Mouse (Mus musculus): ENCODE measurements around the gene Rps17. TPM values are rescaled to one million over a fixed set of nuclear protein-coding genes. Genes with fewer than 3 reads are reported as not detected.

Gene Rps17
- total RNA-seq, 2 experiments from 2014 or later = 554 to 595 TPM

DNA sequence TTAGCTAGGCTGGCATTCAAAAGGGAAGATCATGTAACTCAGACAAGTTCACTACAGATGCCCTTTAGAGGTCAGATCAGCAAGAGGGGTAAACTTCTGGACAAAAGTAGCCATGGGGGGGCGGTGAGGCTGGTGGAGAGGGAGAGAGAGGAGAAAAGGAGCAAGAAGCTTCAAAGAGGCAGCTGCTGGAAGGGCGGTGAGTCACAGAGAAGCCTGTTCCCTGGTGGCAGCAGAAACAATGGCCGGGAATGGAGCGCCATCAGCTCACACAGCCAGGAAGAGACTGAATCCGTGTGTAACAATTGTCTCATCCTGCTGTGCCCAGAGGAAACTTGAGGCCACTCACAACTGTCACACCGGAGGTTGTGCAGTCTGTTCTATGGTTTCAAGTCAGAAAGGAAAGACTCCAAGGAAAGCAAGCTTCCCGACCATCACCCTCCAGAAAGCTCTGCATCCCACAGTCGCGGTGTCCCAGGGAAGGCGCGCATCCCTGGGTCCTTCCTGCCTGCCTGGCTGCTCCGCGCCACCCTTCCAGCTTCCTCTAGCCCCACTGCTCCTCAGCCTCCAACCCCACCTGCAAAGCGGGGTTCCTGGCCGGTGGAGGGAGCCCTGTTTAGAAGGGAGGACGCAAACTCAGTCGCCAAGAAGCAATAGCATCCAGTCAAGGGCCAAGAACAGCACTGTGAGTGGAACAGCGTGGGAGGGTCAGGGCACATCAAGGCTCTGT is 9.2 kb downstream of the Rps17 start:
- no peak for DNase-seq (ENCODE audit: low spot score in 2 of 2)

DNA sequence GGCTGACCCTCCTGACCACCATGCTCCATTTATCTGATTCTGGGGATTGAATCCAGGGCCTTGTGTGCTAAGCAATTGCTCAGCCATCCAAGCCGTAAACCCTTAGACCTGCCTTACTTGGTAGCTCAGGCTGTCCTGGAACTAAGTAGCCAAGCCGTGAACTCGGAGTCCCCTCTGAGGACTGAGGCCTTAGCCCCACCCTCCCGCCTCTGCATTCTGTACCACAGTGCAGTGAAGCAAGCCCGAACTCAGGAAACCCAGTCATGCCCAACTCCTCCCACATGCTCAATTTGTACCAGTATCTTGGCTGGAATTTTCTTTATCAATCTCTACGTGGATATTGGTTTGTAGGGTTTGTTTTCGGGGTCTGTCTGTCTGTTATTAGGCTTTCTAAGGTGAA is 13.2 kb downstream of the Rps17 start:
- no peak for DNase-seq (ENCODE audit: low spot score in 2 of 2)

DNA sequence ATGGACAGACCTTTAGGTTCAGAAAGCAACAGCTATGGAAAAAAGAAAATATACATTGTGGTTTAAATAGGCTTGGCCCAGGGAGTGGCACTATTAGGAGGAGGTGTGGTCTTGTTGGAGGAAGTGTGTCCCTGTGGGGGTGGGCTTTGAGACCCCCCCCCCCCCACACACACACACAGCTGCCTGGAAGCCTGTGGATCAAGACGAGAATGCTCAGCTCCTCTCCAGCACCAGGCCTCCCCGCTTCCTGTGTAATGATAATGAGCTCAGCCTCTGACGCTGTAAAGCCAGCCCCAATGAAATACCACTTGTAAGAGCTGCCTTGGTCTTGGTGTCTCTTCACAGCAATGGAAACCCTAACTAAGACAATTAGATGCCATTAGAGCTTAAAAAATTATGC is 14.3 kb downstream of the Rps17 start:
- DNase-seq (ENCODE audit: low spot score in 2 of 2) = no peak

DNA sequence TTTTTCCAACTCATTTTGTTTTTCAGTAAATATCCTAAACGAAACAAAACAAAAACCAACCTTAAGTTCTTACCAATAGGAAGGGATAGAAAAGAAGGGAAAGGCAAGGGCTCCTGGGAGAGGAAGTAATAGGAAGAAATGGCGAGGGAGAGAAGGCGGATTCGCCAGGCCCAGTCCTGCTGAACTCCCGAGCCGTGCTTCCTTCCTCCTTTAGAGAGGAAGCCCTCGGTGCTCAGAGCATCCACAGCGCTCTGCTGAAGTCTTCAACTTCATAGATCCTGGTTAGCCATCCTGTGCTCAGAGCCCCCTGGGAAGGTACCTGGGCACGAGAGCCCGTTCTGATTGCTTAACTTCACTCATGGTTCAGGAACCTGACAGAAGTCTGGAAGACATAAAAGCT is 17.4 kb downstream of the Rps17 start:
- DNase-seq (ENCODE audit: low spot score in 2 of 2) = no peak

DNA sequence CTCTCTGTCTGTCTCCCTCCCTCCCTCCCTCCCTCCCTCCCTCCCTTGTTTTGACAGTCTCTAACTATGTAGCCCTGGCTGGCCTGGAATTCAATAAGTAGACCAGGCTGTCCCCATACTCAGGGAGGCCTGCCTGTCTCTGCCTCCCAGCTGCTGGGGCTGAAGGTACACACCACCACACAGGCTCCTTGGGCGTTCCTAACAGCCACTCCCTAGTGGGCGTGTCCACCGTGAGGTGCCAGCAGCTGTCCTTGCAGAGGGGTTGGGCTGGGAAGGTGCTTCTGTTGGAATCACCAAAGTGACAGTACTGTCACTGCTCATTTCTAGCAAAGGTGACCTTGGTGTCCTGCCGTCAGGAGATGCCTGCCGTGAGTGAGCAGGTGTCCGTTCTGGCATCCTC is 18.2 kb downstream of the Rps17 start:
- no peak for DNase-seq (ENCODE audit: low spot score in 2 of 2)

DNA sequence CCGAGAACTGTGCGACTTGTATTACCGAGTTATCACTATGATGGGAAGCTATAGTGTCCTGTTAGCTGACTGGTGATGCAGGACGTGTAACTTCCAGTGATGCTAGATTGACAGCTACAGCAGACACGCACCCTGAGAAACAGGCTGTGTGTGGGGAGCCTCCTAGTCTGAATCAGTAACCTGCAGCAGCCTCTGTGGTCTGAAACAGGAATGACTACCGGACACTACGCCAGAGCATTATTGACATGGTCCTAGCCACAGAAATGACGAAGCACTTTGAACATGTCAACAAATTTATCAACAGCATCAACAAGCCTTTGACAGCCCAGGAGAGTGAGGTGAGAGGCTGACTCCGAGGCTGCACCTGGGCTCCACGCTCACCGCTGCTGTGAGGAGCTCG is 19.0 kb downstream of the Rps17 start:
- DNase-seq (ENCODE audit: low spot score in 2 of 2) = no peak

DNA sequence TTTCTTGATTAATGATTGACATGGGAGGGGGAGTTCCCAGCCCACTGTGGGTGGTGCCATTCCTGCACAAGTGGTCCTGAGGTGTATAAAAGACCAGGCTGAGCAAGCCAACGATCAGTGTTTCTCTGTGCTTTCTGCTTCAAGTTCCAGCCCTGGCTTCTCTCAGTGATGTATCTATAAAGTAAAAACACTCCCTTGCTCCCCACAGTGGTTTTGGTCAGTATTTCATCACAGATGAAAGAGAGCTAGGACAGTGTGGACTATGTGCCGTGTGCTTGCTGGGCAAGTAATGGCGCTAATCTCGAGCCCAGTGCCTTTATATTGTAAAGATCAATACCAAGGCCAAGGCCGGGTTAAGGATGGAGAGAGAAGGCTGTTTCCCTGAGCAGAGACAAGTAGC is 23.3 kb downstream of the Rps17 start:
- no peak for DNase-seq (ENCODE audit: low spot score in 2 of 2)

DNA sequence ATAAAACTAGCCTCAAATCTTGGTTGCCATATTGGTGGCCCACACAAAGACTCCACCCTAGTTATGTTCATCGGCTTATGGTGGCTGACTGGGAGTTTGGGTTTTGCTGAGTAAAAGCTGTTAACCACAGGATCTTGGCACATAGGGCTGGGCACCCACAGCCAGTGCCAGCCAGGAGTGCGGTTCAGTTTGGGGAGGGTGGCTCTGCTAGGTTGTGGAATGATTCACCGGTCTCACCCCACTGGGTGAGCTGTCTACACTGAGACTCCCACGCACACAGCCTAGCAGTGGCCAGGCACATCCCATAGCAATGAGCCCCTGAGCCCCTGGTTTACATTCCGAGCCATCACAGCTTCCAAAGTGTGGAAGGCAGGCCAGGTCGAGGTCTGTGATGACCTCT is 25.3 kb downstream of the Rps17 start:
- DNase-seq (ENCODE audit: low spot score in 2 of 2) = no peak

DNA sequence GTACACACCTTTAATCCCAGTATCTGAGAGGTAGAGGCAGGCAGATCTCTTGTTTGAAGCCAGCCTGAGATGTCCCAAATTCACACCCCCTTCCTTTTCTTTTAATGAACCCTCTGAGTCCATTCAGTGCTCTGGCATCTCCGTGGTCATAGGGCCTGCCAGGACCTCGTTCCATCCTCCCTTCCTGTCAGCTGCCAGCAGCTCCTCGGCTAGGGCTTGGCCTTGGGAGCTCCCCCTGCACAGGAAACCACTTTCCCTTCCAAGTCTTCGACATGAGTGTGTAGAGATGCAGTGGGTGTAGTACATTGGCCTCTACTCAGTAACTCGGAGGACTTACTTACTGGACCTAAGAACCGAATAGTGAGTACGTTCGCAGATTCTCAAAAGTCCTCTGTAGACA is 29.5 kb downstream of the Rps17 start:
- no peak for DNase-seq (ENCODE audit: low spot score in 2 of 2)

DNA sequence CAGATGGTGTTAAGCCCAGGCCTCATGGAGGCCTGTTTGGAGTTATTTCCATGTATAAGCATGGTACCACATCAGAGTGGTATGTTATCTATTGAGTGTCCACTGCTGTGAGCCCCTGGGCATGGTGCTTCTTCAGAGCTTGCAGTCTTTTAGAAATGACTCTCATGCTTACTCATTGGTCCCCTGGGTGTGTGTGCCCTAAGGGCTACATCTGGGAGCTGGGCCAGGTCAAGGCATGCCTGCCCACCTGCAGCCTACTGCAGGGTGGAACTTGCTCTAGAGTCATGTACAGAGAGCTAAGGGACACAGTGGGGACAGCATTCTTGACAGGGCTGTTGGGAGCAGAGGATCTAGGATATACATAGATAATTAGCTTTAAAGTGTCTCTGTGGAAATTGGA is 33.5 kb downstream of the Rps17 start:
- DNase-seq (ENCODE audit: low spot score in 2 of 2) = no peak

DNA sequence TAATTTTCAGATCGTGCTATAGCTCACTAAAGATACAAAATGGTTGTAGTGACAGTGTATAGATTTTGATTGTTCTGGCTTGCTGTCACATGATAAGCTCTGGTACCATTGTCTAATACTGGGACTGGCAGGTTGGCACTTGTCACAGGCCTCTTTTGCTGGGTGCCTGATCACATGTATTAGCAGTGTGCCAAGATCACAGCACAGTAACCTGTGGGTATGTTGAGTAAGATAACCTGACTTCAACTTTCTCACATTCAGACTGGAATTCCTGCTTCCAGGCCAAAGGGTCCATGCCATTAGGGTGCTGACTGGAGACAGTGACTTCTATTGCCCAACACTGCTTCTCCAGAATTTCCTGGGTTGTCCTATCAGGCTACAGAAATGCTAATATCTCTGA is 33.9 kb downstream of the Rps17 start:
- no peak for DNase-seq (ENCODE audit: low spot score in 2 of 2)

DNA sequence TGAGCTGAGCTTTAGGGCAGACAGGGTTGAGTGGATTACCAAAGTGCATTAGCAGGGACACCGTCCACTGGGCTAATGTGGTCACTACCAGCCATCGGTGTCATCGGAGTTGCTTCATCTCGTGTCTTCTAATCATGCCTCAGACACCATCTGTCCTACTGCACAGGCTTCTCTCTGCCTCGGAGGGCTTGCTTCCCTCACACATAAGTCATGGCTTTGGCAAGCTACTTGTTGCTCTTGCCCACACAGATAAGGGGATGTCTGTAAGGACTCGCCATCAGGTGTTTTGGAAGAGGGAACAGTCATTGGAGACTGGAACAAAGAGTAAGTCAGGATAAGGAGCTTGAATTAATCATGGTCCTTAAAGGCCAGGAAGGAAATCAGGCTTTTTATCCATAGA is 35.8 kb downstream of the Rps17 start:
- no peak for DNase-seq (ENCODE audit: low spot score in 2 of 2)

DNA sequence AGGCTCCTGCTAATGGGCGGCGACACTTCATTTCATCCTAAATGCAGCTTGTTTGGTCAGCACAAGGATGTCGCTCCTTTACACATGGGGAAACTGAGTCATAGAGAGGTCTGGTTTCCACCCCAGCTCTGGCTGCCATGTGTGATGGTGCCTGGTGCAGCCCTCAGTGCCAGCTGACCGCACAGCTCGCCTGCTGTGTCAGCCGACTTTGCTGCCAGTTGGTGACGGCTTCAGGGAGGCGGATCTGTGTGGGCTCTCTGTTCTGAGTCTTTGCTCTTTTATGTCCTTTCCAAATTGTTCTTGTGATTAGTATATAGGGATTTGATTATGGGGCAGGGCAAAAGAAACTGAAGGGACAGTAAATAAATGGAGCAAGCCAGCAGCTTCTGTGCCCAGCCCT is 37.3 kb downstream of the Rps17 start:
- peak in 1 of 2 experiments; percentile 15 for DNase-seq (ENCODE audit: low spot score in 2 of 2)

DNA sequence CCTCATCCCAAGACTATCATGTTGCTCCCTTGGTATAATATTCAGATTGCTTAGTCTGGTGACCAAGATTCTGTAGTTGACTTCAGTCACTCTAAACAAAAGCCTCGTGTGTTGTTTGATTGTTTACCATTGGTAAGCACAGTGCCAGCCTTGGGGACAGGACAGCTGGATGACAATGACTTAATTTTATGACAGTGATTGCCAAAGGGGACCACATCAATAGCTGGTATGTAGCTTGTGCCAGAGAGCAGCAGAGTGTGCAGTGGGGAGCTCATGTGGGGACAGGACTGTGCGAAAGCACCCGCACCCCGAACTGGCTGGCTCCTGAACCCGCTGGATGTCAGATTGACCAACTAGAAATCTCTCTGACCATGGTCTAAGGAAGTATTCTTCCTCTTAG is 40.4 kb downstream of the Rps17 start:
- DNase-seq (ENCODE audit: low spot score in 2 of 2) = no peak

DNA sequence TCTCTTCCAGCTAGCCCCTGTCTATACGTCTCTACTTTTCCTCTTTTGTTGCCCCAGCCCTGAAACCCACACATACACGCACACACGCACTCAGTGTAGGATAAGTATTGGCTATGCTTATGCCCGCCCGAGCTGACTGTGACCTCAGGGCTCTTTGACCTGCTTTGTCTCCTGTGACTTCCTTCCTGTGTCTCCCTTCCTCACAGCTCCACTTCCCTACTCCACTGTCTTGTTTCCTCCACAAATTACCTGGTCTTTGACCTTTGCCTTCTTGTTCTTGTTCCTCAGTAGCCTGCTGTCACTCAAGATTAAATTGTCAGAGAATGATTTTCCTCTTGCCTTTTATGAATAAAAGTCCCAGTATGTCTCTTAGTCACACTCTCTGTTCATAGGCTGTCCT is 41.0 kb downstream of the Rps17 start:
- DNase-seq (ENCODE audit: low spot score in 2 of 2) = no peak

DNA sequence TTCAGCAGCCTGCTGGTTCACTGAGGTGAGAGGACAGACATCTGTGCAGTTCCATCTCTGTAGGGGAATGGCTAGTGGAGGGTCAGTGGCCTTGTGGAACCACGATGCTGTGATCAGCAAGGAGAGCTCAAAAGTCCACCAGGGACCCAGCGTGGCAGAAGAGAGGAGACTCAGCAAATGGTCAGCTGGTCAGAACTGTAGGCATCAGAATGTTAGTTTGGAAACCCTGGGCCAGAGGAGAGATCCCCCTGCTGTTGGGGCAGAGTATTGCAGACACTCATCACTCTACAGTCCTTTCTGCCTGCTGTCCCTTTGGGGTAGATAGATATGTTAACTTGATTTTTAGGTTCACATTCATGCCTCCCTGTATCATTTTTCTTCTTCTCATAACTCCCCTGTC is 41.4 kb downstream of the Rps17 start:
- DNase-seq (ENCODE audit: low spot score in 2 of 2) = no peak

DNA sequence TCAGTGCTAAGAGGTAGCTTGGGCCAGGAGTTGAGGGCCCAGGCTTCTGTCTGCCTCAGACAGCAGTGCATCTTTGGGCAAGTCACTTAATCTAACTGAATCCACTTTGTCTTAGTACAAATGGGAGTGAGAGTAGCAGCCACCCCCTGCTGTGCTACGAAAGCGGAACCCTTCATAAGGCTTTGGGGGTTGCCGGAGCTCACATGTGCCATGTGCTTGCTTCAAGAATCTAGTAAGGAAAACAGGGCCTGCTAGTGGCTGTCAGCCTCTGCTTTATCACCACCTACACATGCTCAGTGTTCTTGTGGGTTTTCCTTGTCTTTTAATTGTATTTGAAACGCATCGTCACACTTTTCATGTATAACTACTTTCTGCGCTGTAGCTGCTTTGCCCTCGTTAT is 43.7 kb downstream of the Rps17 start:
- DNase-seq (ENCODE audit: low spot score in 2 of 2) = peak in 1 of 2 experiments; percentile 21

DNA sequence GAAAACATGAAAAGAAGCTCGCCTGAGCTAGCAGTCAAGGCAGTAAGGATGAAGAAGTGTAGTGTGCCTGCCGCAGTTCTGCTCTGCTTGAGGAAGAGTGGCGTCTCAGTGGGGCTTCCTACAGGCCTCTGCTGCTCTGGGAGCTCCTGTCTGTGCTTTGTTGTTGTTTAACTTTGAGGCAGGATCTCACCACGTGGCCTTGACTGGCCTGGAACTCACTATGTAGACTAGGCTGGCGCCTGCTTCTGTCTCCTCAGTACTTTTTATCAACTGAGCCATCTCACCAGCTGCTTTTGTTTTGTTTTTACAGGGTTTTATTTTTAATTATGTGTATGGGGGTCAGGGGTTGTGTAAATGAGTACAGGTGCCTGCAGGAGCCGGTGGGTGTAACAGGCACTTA is 46.8 kb downstream of the Rps17 start:
- DNase-seq (ENCODE audit: low spot score in 2 of 2) = no peak

DNA sequence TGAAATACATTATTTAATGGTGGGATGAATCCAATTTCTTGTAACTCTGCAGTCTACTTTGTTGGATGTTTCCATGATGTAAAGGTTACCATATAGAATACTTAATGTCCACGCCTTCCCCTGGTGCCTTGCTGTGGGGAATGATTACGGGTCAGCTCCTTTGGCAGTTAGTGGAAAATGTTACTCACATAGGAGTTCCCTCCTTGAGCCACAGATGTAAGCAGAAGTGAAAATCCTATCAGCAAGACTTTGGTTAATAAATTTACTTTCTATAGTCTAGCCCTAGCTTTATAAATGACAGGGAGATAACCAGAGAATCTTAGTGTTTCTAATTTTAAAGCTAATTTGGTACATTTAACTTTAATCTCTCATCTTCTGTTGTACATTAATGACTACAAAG is 49.9 kb downstream of the Rps17 start:
- DNase-seq (ENCODE audit: low spot score in 2 of 2) = no peak

Other genes starting within 250 kb of the Rps17 start
- gene Slc28a1, start 230.5 kb downstream of the Rps17 start, total RNA-seq (2021) = not detected
- gene Pde8a, start 131.7 kb downstream of the Rps17 start, total RNA-seq (2021) = 1 to 10 TPM; 2.7 to 3.1 TPM
- 10 to 100 TPM; 66.2 to 72.0 TPM for gene Cpeb1, start 110.2 kb upstream of the Rps17 start, total RNA-seq (2021)
- gene Ap3b2, start 148.7 kb upstream of the Rps17 start, total RNA-seq (2021) = 100 to 1,000 TPM; 151 to 159 TPM
- not detected for gene BC048679, start 153.0 kb upstream of the Rps17 start, total RNA-seq (2021)
- under 1 TPM; 0.10 to 0.32 TPM for gene Fsd2, start 221.7 kb upstream of the Rps17 start, total RNA-seq (2021)
- gene Whamm, start 226.0 kb upstream of the Rps17 start, total RNA-seq (2021) = 10 to 100 TPM; 16.0 to 19.7 TPM